Mouse (Mus musculus): Measurements from ENCODE around the gene Coq8a. TPM values are rescaled to one million over a fixed set of nuclear protein-coding genes. Genes with fewer than 3 reads are reported as not detected.

The Coq8a gene
- polyA plus RNA-seq, 1 experiment from 2014 or later: 10.4 TPM

DNA sequence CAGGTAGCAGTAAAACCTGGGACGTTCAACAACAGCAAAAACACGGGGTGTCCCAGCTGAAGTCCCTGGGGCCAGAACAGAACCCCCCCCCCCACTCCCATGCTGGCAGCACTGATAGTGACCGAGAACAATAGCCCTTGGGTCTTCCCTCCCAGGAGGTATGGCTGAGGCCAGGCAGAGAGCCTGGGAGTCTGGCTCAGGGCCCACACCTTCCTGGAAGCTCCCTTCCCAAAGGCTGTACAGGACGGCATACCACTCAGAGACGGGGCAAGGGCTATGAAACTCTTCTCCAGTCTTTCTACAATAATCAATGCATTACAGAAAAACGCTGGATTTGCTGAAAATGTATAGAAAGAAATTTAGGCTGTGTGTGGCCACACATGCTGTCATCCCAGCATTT lies 24.7 kb downstream of the Coq8a start:
- Histone ChIP-seq H3K36me3 (ENCODE audit: control insufficient read depth, insufficient read depth, low read length) (no peaks in the 10 kb centered on the region), H3K4me1 (ENCODE audit: control insufficient read depth, insufficient read depth, low read length) (no peaks in the 10 kb centered on the region), H3K27ac (ENCODE audit: low read depth, low read length) (no peak overlapping the region), H3K9me3 (ENCODE audit: control insufficient read depth, low read length) (no peaks in the 10 kb centered on the region), H3K27me3 (ENCODE audit: control insufficient read depth, insufficient read depth, low read length) (no peaks in the 10 kb centered on the region), H3K4me2 (replicated peaks; ENCODE audit: low read depth, low read length) (no peak overlapping the region), H3K9ac (ENCODE audit: low read depth, low read length) (no peak overlapping the region), H3K4me3 (ENCODE audit: low read length) (no peak overlapping the region)
- ATAC-seq (ENCODE audit: low FRiP score, low TSS enrichment): no peak
- 71% methylated on average over 6 of the region's 6 CpGs for WGBS

DNA sequence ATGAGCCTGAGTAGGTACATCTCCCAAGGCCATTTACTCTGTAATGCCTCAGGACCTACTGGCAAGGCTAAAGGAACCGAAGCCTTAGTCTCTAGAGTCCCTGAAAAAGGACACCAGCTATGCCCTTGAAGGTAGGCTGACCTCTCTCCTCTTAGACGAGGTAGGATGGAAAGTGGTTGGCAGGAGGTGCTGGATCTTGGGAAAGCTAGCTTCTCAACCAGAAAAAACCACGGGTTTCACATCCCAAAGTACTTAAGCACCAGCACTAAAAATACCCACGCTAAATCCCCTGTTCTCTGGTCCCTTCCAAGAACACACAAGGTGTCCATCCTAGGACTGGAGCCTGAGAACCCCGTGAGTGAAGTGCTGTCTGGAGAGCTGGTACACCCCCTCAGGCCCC lies 26.4 kb downstream of the Coq8a start:
- no peak for ATAC-seq (ENCODE audit: low FRiP score, low TSS enrichment)
- 79% methylated on average over 5 of the region's 5 CpGs for WGBS
- no peak overlapping the region for H3K4me3 ChIP-seq (ENCODE audit: low read length)

DNA sequence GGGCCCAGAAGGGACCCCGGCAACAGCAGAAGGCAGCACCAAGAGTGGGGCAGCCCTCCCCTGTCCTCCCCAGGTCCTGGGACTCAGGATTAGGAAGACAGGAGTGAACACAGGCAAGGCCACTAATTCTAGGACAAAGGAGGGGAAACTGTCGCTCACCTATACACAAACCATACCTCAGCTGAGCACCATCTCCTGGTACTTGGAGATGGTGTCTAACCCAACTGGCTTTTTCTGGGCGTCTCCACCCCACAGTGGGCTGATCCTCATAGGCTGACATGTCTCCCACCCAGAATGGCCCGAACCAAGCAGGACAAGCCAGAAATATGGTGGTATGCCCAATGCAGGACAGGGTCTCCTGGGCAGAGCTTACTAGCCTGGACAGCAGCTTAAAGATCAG lies 26.8 kb downstream of the Coq8a start:
- Histone ChIP-seq H3K4me2 (replicated peaks; ENCODE audit: low read depth, low read length) (no peak overlapping the region), H3K4me3 (ENCODE audit: low read length) (no peak overlapping the region), H3K4me1 (ENCODE audit: control insufficient read depth, insufficient read depth, low read length) (no peaks in the 10 kb centered on the region), H3K36me3 (ENCODE audit: control insufficient read depth, insufficient read depth, low read length) (peaks cover 2% of the 10 kb centered on the region; the same call in 1 of the 2 replicates), H3K27me3 (ENCODE audit: control insufficient read depth, insufficient read depth, low read length) (no peaks in the 10 kb centered on the region), H3K9ac (ENCODE audit: low read depth, low read length) (no peak overlapping the region), H3K9me3 (ENCODE audit: control insufficient read depth, low read length) (no peaks in the 10 kb centered on the region), H3K27ac (ENCODE audit: low read depth, low read length) (no peak overlapping the region)
- WGBS: 92% methylated on average over 4 of the region's 4 CpGs
- no peak for ATAC-seq (ENCODE audit: low FRiP score, low TSS enrichment)

More for the DNA sequence above, 26.4 kb downstream of the Coq8a start:
- H3K27ac ChIP-seq (ENCODE audit: low read depth, low read length): no peak overlapping the region
- H3K36me3 ChIP-seq (ENCODE audit: control insufficient read depth, insufficient read depth, low read length): no peaks in the 10 kb centered on the region
- H3K9me3 ChIP-seq (ENCODE audit: control insufficient read depth, low read length): no peaks in the 10 kb centered on the region
- H3K9ac ChIP-seq (ENCODE audit: low read depth, low read length): no peak overlapping the region
- H3K27me3 ChIP-seq (ENCODE audit: control insufficient read depth, insufficient read depth, low read length): no peaks in the 10 kb centered on the region
- H3K4me2 ChIP-seq (replicated peaks; ENCODE audit: low read depth, low read length): no peak overlapping the region
- H3K4me1 ChIP-seq (ENCODE audit: control insufficient read depth, insufficient read depth, low read length): no peaks in the 10 kb centered on the region

DNA sequence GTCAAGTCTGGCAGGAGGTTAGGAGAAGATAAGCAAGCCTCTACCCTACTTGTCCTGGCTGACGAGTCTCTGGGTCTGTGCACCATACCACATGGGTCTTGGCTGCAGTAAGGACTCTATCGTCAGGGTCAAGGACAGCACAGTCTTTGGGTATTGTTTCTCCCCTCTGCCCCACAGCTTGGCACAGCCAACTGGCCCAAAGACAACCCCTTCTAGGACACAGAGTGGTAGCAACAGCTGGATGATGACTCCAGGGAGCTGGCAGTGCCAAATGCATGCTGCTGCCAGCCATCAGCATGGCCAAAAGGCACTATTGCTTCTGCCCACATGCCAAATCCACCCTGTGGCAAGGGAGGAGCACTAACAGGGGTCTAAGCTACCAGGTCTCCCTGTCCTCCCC lies 27.5 kb downstream of the Coq8a start:
- no peak for ATAC-seq (ENCODE audit: low FRiP score, low TSS enrichment)
- Histone ChIP-seq H3K9me3 (ENCODE audit: control insufficient read depth, low read length) (no peaks in the 10 kb centered on the region), H3K4me3 (ENCODE audit: low read length) (no peak overlapping the region), H3K9ac (ENCODE audit: low read depth, low read length) (no peak overlapping the region), H3K36me3 (ENCODE audit: control insufficient read depth, insufficient read depth, low read length) (peaks cover 3% of the 10 kb centered on the region; the same call in 1 of the 2 replicates), H3K27ac (ENCODE audit: low read depth, low read length) (no peak overlapping the region), H3K4me2 (replicated peaks; ENCODE audit: low read depth, low read length) (no peak overlapping the region), H3K27me3 (ENCODE audit: control insufficient read depth, insufficient read depth, low read length) (no peaks in the 10 kb centered on the region), H3K4me1 (ENCODE audit: control insufficient read depth, insufficient read depth, low read length) (no peaks in the 10 kb centered on the region)
- WGBS: 86% methylated on average over 2 of the region's 2 CpGs

DNA sequence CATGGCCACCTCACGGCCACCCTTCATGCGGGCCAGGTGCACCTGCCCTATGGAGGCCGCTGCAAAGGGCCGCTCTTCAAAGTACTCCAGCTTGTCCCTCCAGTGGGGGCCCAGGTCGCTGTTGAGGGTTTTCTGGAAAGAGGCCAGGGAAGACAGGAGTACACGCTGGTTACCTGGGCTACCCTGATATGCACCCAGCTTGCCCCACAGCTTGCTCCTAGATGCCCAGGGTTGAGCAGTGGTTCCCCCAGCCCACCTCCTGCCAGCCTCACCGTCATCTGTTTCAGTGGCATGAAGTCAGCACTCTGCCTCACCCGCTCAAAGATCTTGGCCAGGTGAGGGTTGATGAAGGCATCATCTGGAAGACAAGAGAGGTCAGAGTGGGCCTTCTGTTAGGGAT lies 29.3 kb downstream of the Coq8a start:
- ATAC-seq (ENCODE audit: low FRiP score, low TSS enrichment): no peak
- 92% methylated on average over 8 of the region's 8 CpGs for WGBS

DNA sequence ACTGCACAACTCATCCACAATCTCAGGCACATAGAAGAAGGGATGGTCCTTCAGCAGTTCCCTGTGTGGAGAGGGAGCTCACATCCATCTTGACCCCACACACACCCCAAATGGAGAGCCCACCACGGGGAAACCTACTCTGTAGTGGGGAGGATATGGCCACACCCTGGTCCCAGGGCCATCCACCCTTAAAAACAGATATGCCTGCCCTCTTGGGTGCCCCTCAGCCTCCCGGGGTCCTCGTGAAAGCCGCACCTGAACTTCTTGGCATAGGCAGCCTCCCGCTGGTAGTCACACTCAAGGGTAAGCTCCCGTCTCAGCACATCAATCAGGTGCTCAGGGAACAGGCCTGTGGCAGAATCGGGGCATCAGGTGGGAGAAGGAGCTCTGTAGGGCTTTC lies 30.2 kb downstream of the Coq8a start:
- no peaks in the 10 kb centered on the region for H3K9me3 ChIP-seq (ENCODE audit: control insufficient read depth, low read length)

More for the DNA sequence above, 29.3 kb downstream of the Coq8a start:
- no peak overlapping the region for H3K4me3 ChIP-seq (ENCODE audit: low read length)
- H3K27ac ChIP-seq (ENCODE audit: low read depth, low read length): no peak overlapping the region
- H3K36me3 ChIP-seq (ENCODE audit: control insufficient read depth, insufficient read depth, low read length): peaks cover 3% of the 10 kb centered on the region; the same call in 1 of the 2 replicates
- no peak overlapping the region for H3K9ac ChIP-seq (ENCODE audit: low read depth, low read length)
- H3K9me3 ChIP-seq (ENCODE audit: control insufficient read depth, low read length): no peaks in the 10 kb centered on the region
- H3K4me1 ChIP-seq (ENCODE audit: control insufficient read depth, insufficient read depth, low read length): no peaks in the 10 kb centered on the region
- no peaks in the 10 kb centered on the region for H3K27me3 ChIP-seq (ENCODE audit: control insufficient read depth, insufficient read depth, low read length)
- no peak overlapping the region for H3K4me2 ChIP-seq (replicated peaks; ENCODE audit: low read depth, low read length)

DNA sequence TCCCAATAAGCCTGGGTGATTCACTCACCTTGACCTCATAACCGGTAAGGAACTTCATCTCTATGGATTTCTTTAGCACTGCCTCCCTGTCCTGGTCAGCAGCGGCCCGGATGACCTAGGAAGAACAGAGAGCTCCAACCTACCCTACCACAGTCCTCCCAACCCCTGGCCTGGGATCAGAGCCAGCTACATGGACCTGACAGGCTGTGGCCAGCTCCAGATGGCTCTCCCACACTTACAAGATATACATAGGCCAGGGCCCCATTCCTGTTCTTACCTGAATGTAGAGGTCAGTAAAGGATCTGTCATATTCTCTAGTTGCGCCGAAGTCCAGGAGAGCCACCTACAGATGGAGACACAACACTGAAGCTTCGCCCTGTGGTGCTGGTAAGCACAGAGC lies 31.1 kb downstream of the Coq8a start:
- Histone ChIP-seq H3K4me1 (ENCODE audit: control insufficient read depth, insufficient read depth, low read length) (no peaks in the 10 kb centered on the region), H3K27me3 (ENCODE audit: control insufficient read depth, insufficient read depth, low read length) (no peaks in the 10 kb centered on the region), H3K4me2 (replicated peaks; ENCODE audit: low read depth, low read length) (no peak overlapping the region), H3K9ac (ENCODE audit: low read depth, low read length) (no peak overlapping the region), H3K4me3 (ENCODE audit: low read length) (no peak overlapping the region), H3K36me3 (ENCODE audit: control insufficient read depth, insufficient read depth, low read length) (peaks cover 3% of the 10 kb centered on the region; the same call in 1 of the 2 replicates), H3K9me3 (ENCODE audit: control insufficient read depth, low read length) (no peaks in the 10 kb centered on the region), H3K27ac (ENCODE audit: low read depth, low read length) (no peak overlapping the region)
- WGBS: 93% methylated on average over 6 of the region's 6 CpGs
- ATAC-seq (ENCODE audit: low FRiP score, low TSS enrichment): no peak

More for the DNA sequence above, 30.2 kb downstream of the Coq8a start:
- H3K36me3 ChIP-seq (ENCODE audit: control insufficient read depth, insufficient read depth, low read length): peaks cover 3% of the 10 kb centered on the region; the same call in 1 of the 2 replicates
- H3K4me1 ChIP-seq (ENCODE audit: control insufficient read depth, insufficient read depth, low read length): no peaks in the 10 kb centered on the region
- H3K27ac ChIP-seq (ENCODE audit: low read depth, low read length): no peak overlapping the region
- H3K27me3 ChIP-seq (ENCODE audit: control insufficient read depth, insufficient read depth, low read length): no peaks in the 10 kb centered on the region
- H3K4me3 ChIP-seq (ENCODE audit: low read length): no peak overlapping the region
- no peak overlapping the region for H3K9ac ChIP-seq (ENCODE audit: low read depth, low read length)
- ATAC-seq (ENCODE audit: low FRiP score, low TSS enrichment): no peak
- 90% methylated on average over 7 of the region's 7 CpGs for WGBS
- no peak overlapping the region for H3K4me2 ChIP-seq (replicated peaks; ENCODE audit: low read depth, low read length)

DNA sequence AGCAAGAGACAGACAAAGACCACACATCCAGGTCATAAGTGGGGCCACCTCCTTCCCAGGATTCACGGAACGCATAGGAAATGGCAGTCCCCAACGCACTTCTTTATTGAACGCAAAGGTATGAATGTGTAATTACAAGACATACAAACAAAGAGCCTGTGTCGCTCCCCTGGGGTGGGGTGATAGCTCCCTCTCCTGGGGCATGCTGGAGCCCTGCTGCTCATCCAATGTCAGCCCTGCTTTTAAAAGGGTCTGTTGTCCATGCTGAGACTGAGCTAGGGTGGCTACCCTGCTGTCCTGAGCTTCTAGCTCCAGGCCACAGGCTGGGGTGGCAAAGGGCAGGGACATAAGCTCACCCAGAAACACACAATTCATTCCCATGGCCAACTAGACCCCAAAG lies 32.9 kb downstream of the Coq8a start:
- Histone ChIP-seq H3K9ac (ENCODE audit: low read depth, low read length) (no peak overlapping the region), H3K27ac (ENCODE audit: low read depth, low read length) (no peak overlapping the region), H3K4me1 (ENCODE audit: control insufficient read depth, insufficient read depth, low read length) (no peaks in the 10 kb centered on the region), H3K27me3 (ENCODE audit: control insufficient read depth, insufficient read depth, low read length) (no peaks in the 10 kb centered on the region), H3K36me3 (ENCODE audit: control insufficient read depth, insufficient read depth, low read length) (peaks cover 10% of the 10 kb centered on the region), H3K4me2 (replicated peaks; ENCODE audit: low read depth, low read length) (no peak overlapping the region), H3K4me3 (ENCODE audit: low read length) (no peak overlapping the region), H3K9me3 (ENCODE audit: control insufficient read depth, low read length) (no peaks in the 10 kb centered on the region)
- ATAC-seq (ENCODE audit: low FRiP score, low TSS enrichment): no peak
- 90% methylated on average over 5 of the region's 5 CpGs for WGBS

DNA sequence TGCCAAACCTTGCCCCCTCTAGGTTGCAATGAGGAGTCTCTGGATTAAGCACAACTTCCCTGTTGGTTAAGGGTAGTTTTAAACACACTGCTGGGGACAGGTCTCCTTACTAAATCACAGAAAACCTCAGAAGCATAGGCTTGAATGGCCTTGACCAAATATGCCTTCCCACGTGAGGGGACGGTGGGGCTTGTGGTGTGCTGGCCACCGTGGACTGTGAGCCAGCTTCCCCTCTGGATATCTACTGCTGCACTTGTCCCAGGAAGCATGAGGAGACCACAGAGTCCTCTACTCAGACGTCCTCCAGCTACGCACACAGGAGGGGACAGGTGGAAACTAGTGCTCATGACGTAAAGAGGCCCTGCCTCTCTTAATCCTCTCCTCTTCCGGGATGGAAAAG lies 36.4 kb downstream of the Coq8a start:
- no peak for ATAC-seq (ENCODE audit: low FRiP score, low TSS enrichment)
- H3K9me3 ChIP-seq (ENCODE audit: control insufficient read depth, low read length): no peaks in the 10 kb centered on the region
- H3K36me3 ChIP-seq (ENCODE audit: control insufficient read depth, insufficient read depth, low read length): peaks cover 16% of the 10 kb centered on the region
- H3K4me2 ChIP-seq (replicated peaks; ENCODE audit: low read depth, low read length): no peak overlapping the region
- no peak overlapping the region for H3K4me3 ChIP-seq (ENCODE audit: low read length)
- no peaks in the 10 kb centered on the region for H3K4me1 ChIP-seq (ENCODE audit: control insufficient read depth, insufficient read depth, low read length)
- 87% methylated on average over 7 of the region's 7 CpGs for WGBS
- H3K27me3 ChIP-seq (ENCODE audit: control insufficient read depth, insufficient read depth, low read length): no peaks in the 10 kb centered on the region
- H3K27ac ChIP-seq (ENCODE audit: low read depth, low read length): no peak overlapping the region
- H3K9ac ChIP-seq (ENCODE audit: low read depth, low read length): no peak overlapping the region

All from kidney, embryonic 14.5 days (tissue).